9 mouse cellular contexts compared by ENCODE assay signal in the genomic region with DNA sequence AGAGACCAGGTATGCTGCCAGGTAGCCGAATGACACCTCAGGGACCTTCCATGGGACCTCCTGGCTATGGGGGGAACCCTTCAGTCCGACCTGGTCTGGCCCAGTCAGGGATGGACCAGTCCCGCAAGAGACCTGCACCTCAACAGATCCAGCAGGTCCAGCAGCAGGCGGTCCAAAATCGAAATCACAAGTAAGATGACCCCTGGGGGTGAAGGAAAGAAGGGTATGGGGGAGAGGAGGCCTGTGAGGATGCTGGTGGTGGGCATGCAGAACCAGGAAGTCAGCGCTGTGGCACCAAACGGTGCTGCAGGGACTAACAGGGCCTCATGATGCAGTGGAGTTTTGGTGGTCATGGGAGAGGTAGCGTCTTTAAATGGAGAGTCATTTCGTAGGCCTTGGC. TPM values are rescaled to one million over a fixed set of nuclear protein-coding genes. Genes with fewer than 3 reads are reported as not detected.
DNase-seq lines count a peak whose midpoint lies in the region; ATAC-seq and TF ChIP-seq lines count a peak whose summit lies in the region.
"Had no signal": no experiment of that assay in that cellular context is flagged by ENCODE, and none has a peak within 500 bp of the region (broad histone marks: within the 10 kb centered on the region; RNA-seq: fewer than 3 reads in every experiment).

No protein-coding gene starts in this region.

- H3K9me3 ChIP-seq in hindbrain, embryonic 13.5 days, result no peaks in the 10 kb centered on the region
- H3K9me3 ChIP-seq in midbrain, embryonic 15.5 days, result no peaks in the 10 kb centered on the region

- no peak overlapping the region for H3K4me3 ChIP-seq in kidney, adult 2 months (ENCODE audit: insufficient read depth, low read depth, low read length)
- peak overlapping the region; percentile 50 for H3K4me3 ChIP-seq in cortical plate, adult 2 months (ENCODE audit: insufficient read depth, low read length)
- peak overlapping the region; percentile 79 for H3K4me3 ChIP-seq in hindbrain, embryonic 13.5 days
- peak overlapping the region; percentile 87 for H3K4me3 ChIP-seq in midbrain, embryonic 15.5 days

- DNase-seq in kidney, adult 2 months, result no peak
- no peak for DNase-seq in kidney, adult 8-10 months
- no peak for DNase-seq in embryo, embryonic 9.5 days (ENCODE audit: extremely low spot score)
- no peak for DNase-seq in frontal cortex, postnatal 25 days (ENCODE audit: low spot score in 2 of 2)
- DNase-seq: right cerebral cortex, postnatal 25 days had no signal

- peak overlapping the region; percentile 28; the same call in 1 of the 2 replicates for H3K27ac ChIP-seq in kidney, adult 2 months (ENCODE audit: insufficient read depth, low read depth, low read length)
- peak overlapping the region; percentile 93 for H3K27ac ChIP-seq in cortical plate, adult 2 months (ENCODE audit: insufficient read depth, low read length)
- H3K27ac ChIP-seq in hindbrain, embryonic 13.5 days, result peak overlapping the region; percentile 99
- peak overlapping the region; percentile 98 for H3K27ac ChIP-seq in midbrain, embryonic 15.5 days

- no peaks in the 10 kb centered on the region for H3K27me3 ChIP-seq in kidney, adult 2 months (replicated peaks; ENCODE audit: control insufficient read depth, insufficient read depth, low read length)
- H3K27me3 ChIP-seq in hindbrain, embryonic 13.5 days, result no peaks in the 10 kb centered on the region
- no peaks in the 10 kb centered on the region for H3K27me3 ChIP-seq in midbrain, embryonic 15.5 days (replicated peaks)

- 66% methylated on average over 9 of the region's 9 CpGs for WGBS in kidney, adult 2 months
- 58% methylated on average over 9 of the region's 9 CpGs for WGBS in hindbrain, embryonic 13.5 days
- WGBS in midbrain, embryonic 15.5 days, result 49% methylated on average over 9 of the region's 9 CpGs

- ATAC-seq in hindbrain, embryonic 13.5 days (ENCODE audit: low FRiP score), result no peak
- ATAC-seq in midbrain, embryonic 15.5 days (replicated peaks), result no peak
- ATAC-seq in CD4-positive, CD25-positive, alpha-beta regulatory T cell, adult 4 months, result no peak

- no peak for TF ChIP-seq POLR2A in kidney, adult 2 months (IDR thresholded peaks at IDR 0.05; ENCODE audit: low read depth, low read length)
- TF ChIP-seq POLR2A in cortical plate, adult 2 months (IDR thresholded peaks at IDR 0.05; ENCODE audit: extremely low read depth, insufficient read depth, low read length), result no peak

- H3K4me2 ChIP-seq in hindbrain, embryonic 13.5 days, result peak overlapping the region; percentile 98
- peak overlapping the region; percentile 95 for H3K4me2 ChIP-seq in midbrain, embryonic 15.5 days

- H3K4me1 ChIP-seq in kidney, adult 2 months (ENCODE audit: control insufficient read depth, insufficient read depth, low read length), result peaks cover 29% of the 10 kb centered on the region
- H3K4me1 ChIP-seq in cortical plate, adult 2 months (ENCODE audit: control insufficient read depth, insufficient read depth, low read length), result no peaks in the 10 kb centered on the region; the same call in 1 of the 2 replicates
- peaks cover 33% of the 10 kb centered on the region for H3K4me1 ChIP-seq in hindbrain, embryonic 13.5 days (replicated peaks)
- H3K4me1 ChIP-seq in midbrain, embryonic 15.5 days, result peaks cover 30% of the 10 kb centered on the region

- H3K9ac ChIP-seq in hindbrain, embryonic 13.5 days, result peak overlapping the region; percentile 97
- H3K9ac ChIP-seq in midbrain, embryonic 15.5 days, result peak overlapping the region; percentile 96

- TF ChIP-seq CTCF in kidney, adult 2 months (conservative IDR thresholded peaks at IDR 0.05; ENCODE audit: insufficient read depth, insufficient read length, low read depth, low read length), result no peak
- no peak for TF ChIP-seq CTCF in cortical plate, adult 2 months (IDR thresholded peaks at IDR 0.05; ENCODE audit: extremely low read depth, insufficient read depth, low read length)

- H3K36me3 ChIP-seq in kidney, adult 2 months (ENCODE audit: control insufficient read depth, insufficient read depth, low read length), result peaks cover 3% of the 10 kb centered on the region; the same call in 1 of the 2 replicates
- H3K36me3 ChIP-seq in hindbrain, embryonic 13.5 days, result peaks cover 62% of the 10 kb centered on the region
- peaks cover 27% of the 10 kb centered on the region for H3K36me3 ChIP-seq in midbrain, embryonic 15.5 days (replicated peaks)

RNA-seq across cellular contexts. Expression of a gene that starts 1.2 kb away (rescaled TPM):
- polyA plus RNA-seq in kidney, adult 2 months (2012; rRNA removed), result 27.7 and 29.5 TPM in 2 replicates
- 150 and 157 TPM in 2 replicates for polyA plus RNA-seq in cortical plate, adult 2 months (2012; rRNA removed)
- 134 and 145 TPM in 2 replicates for polyA plus RNA-seq in hindbrain, embryonic 13.5 days (2015; fragmentation: Nextera tagmentation; extraction: Ambion mirVana)
- polyA plus RNA-seq in midbrain, embryonic 15.5 days (2015; fragmentation: Nextera tagmentation; extraction: Ambion mirVana), result 114 and 119 TPM in 2 replicates
- 10 to 100 TPM; 10.0 to 14.8 TPM for polyA plus RNA-seq in CD4-positive, CD25-positive, alpha-beta regulatory T cell, adult 4 months (2017; shearing (Covaris generic))

RNA-seq across cellular contexts. Expression of a gene that starts 2.2 kb away (rescaled TPM):
- 0.58 TPM in 1 of 2 replicates, not detected in the other for polyA plus RNA-seq in kidney, adult 2 months (2012; rRNA removed)
- 1.3 and 1.8 TPM in 2 replicates for polyA plus RNA-seq in cortical plate, adult 2 months (2012; rRNA removed)
- not detected in 2 replicates for polyA plus RNA-seq in hindbrain, embryonic 13.5 days (2015; fragmentation: Nextera tagmentation; extraction: Ambion mirVana)
- polyA plus RNA-seq in midbrain, embryonic 15.5 days (2015; fragmentation: Nextera tagmentation; extraction: Ambion mirVana), result not detected in 2 replicates
- polyA plus RNA-seq in CD4-positive, CD25-positive, alpha-beta regulatory T cell, adult 4 months (2017; shearing (Covaris generic)), result not detected

RNA-seq across cellular contexts. Expression of a gene that starts 14.2 kb away (rescaled TPM):
- 427 and 506 TPM in 2 replicates for polyA plus RNA-seq in kidney, adult 2 months (2012; rRNA removed)
- polyA plus RNA-seq in cortical plate, adult 2 months (2012; rRNA removed), result 55.3 and 60.4 TPM in 2 replicates
- polyA plus RNA-seq in hindbrain, embryonic 13.5 days (2015; fragmentation: Nextera tagmentation; extraction: Ambion mirVana), result 1.6 and 2.1 TPM in 2 replicates
- 1.5 and 1.8 TPM in 2 replicates for polyA plus RNA-seq in midbrain, embryonic 15.5 days (2015; fragmentation: Nextera tagmentation; extraction: Ambion mirVana)
- under 1 TPM in 1 of 2 experiments, not detected in 1; 0.41 TPM for polyA plus RNA-seq in CD4-positive, CD25-positive, alpha-beta regulatory T cell, adult 4 months (2017; shearing (Covaris generic))

RNA-seq across cellular contexts. Expression of a gene that starts 22.3 kb away (rescaled TPM):
- 263 and 269 TPM in 2 replicates for polyA plus RNA-seq in kidney, adult 2 months (2012; rRNA removed)
- 226 and 237 TPM in 2 replicates for polyA plus RNA-seq in cortical plate, adult 2 months (2012; rRNA removed)
- 160 and 174 TPM in 2 replicates for polyA plus RNA-seq in hindbrain, embryonic 13.5 days (2015; fragmentation: Nextera tagmentation; extraction: Ambion mirVana)
- polyA plus RNA-seq in midbrain, embryonic 15.5 days (2015; fragmentation: Nextera tagmentation; extraction: Ambion mirVana), result 150 and 157 TPM in 2 replicates
- polyA plus RNA-seq in CD4-positive, CD25-positive, alpha-beta regulatory T cell, adult 4 months (2017; shearing (Covaris generic)), result 100 to 1,000 TPM; 139 to 168 TPM

RNA-seq across cellular contexts. Expression of a gene that starts 32.9 kb away (rescaled TPM):
- 0.34 and 0.37 TPM in 2 replicates for polyA plus RNA-seq in kidney, adult 2 months (2012; rRNA removed)
- polyA plus RNA-seq in cortical plate, adult 2 months (2012; rRNA removed), result 54.1 and 59.0 TPM in 2 replicates
- polyA plus RNA-seq in hindbrain, embryonic 13.5 days (2015; fragmentation: Nextera tagmentation; extraction: Ambion mirVana), result 58.3 and 63.0 TPM in 2 replicates
- polyA plus RNA-seq in midbrain, embryonic 15.5 days (2015; fragmentation: Nextera tagmentation; extraction: Ambion mirVana), result 64.0 and 65.9 TPM in 2 replicates
- under 1 TPM in 1 of 2 experiments, not detected in 1; 0.52 TPM for polyA plus RNA-seq in CD4-positive, CD25-positive, alpha-beta regulatory T cell, adult 4 months (2017; shearing (Covaris generic))

Comparison
In these comparisons a context has a peak if more than half of its experiments do, and no peak if none do; other contexts are left out.
1. H3K27ac ChIP-seq: peak in every context shown above with its lines; median percentile 99 in hindbrain, embryonic 13.5 days; 98 in midbrain, embryonic 15.5 days; 93 in cortical plate, adult 2 months; 28 in kidney, adult 2 months.
2. RNA of a gene that starts 14.2 kb away (polyA plus RNA-seq): 427 to 506 TPM in kidney, adult 2 months and 55.3 to 60.4 TPM in cortical plate, adult 2 months; 1.6 to 2.1 TPM in hindbrain, embryonic 13.5 days, 1.5 to 1.8 TPM in midbrain, embryonic 15.5 days and 0.41 TPM in CD4-positive, CD25-positive, alpha-beta regulatory T cell, adult 4 months; every median in the first group is over 10 times any median in the second.